11 mouse cellular contexts compared by ENCODE assay signal in genomic region chr2:25303931-25304656, GRCm38 (mm10). TPM values are rescaled to one million over a fixed set of nuclear protein-coding genes. Genes with fewer than 3 reads are reported as not detected.
DNase-seq lines count a peak whose midpoint lies in the region; ATAC-seq and TF ChIP-seq lines count a peak whose summit lies in the region.
"Had no signal": no experiment of that assay in that cellular context is flagged by ENCODE, and none has a peak within 500 bp of the region (broad histone marks: within the 10 kb centered on the region; RNA-seq: fewer than 3 reads in every experiment).

No protein-coding gene starts in this region.

- no peaks in the 10 kb centered on the region for H3K9me3 ChIP-seq in heart, embryonic 11.5 days (replicated peaks; ENCODE audit: control insufficient read depth, low read length)
- no peaks in the 10 kb centered on the region for H3K9me3 ChIP-seq in forebrain, postnatal 0 days (ENCODE audit: low read length)
- H3K9me3 ChIP-seq in midbrain, embryonic 11.5 days (ENCODE audit: control insufficient read depth, low read length): no peaks in the 10 kb centered on the region

- no peak for TF ChIP-seq EP300 in heart, adult 2 months (IDR thresholded peaks at IDR 0.05; ENCODE audit: insufficient read depth, low read depth, low read length)

- intact Hi-C loops in heart, adult 2 months (cut with DNase I): no loop called here

- no peak for TF ChIP-seq CTCF in heart, adult 2 months (IDR thresholded peaks at IDR 0.05)
- no peak for TF ChIP-seq CTCF in forebrain, postnatal 0 days (IDR thresholded peaks at IDR 0.05; ENCODE audit: low read depth)

- no peak for TF ChIP-seq POLR2A in heart, adult 2 months (IDR thresholded peaks at IDR 0.05; ENCODE audit: insufficient read depth, low read depth, low read length)

- H3K9ac ChIP-seq in heart, embryonic 11.5 days (ENCODE audit: low read depth, low read length): no peak overlapping the region
- H3K9ac ChIP-seq in heart, adult 2 months (ENCODE audit: low read depth, low read length): no peak overlapping the region
- H3K9ac ChIP-seq in forebrain, postnatal 0 days: 0 out of 2 replicates have a peak overlapping the region, but pooled peaks have one; percentile 22
- H3K9ac ChIP-seq in midbrain, embryonic 11.5 days (ENCODE audit: low read length): no peak overlapping the region

- no peak overlapping the region for H3K27ac ChIP-seq in heart, embryonic 11.5 days (ENCODE audit: low read depth, low read length)
- no peak overlapping the region for H3K27ac ChIP-seq in heart, adult 2 months
- H3K27ac ChIP-seq in forebrain, postnatal 0 days (ENCODE audit: low read depth, low read length): no peak overlapping the region
- no peak overlapping the region for H3K27ac ChIP-seq in midbrain, embryonic 11.5 days (ENCODE audit: low read depth, low read length)

- 72% methylated on average over 7 of the region's 7 CpGs for WGBS in heart, embryonic 11.5 days (ENCODE audit: insufficient replicate concordance)
- 64% methylated on average over 7 of the region's 7 CpGs for WGBS in heart, adult 2 months
- 57% methylated on average over 7 of the region's 7 CpGs for WGBS in forebrain, postnatal 0 days
- 72% methylated on average over 7 of the region's 7 CpGs for WGBS in midbrain, embryonic 11.5 days

- no peaks in the 10 kb centered on the region for H3K36me3 ChIP-seq in heart, embryonic 11.5 days (ENCODE audit: control insufficient read depth, insufficient read depth, low read length)
- H3K36me3 ChIP-seq in heart, adult 2 months (ENCODE audit: control insufficient read depth, insufficient read depth, low read length): no peaks in the 10 kb centered on the region
- peaks cover 37% of the 10 kb centered on the region for H3K36me3 ChIP-seq in forebrain, postnatal 0 days (ENCODE audit: insufficient read depth)
- no peaks in the 10 kb centered on the region for H3K36me3 ChIP-seq in midbrain, embryonic 11.5 days (ENCODE audit: control insufficient read depth, insufficient read depth, low read length)

- ATAC-seq in heart, embryonic 11.5 days (replicated peaks; ENCODE audit: insufficient number of reproducible peaks, low FRiP score, low TSS enrichment): no peak
- peak; percentile 26; the same call in 1 of the 2 replicates for ATAC-seq in forebrain, postnatal 0 days
- no peak for ATAC-seq in midbrain, embryonic 11.5 days (ENCODE audit: low FRiP score)
- no peak for ATAC-seq in inflammation-experienced regulatory T-cells, adult 6 months

- no peak for DNase-seq in heart, adult 2 months
- DNase-seq in cerebellum, adult 18-20 months: peak; percentile 74 to 83
- DNase-seq in forebrain, postnatal 0 days: no peak
- peak; percentile 87 for DNase-seq in midbrain, embryonic 11.5 days (ENCODE audit: low spot score, missing footprints)
- DNase-seq in urinary bladder, adult 2 months (ENCODE audit: low spot score): no peak
- no peak for DNase-seq in gastrocnemius, postnatal 4 days (ENCODE audit: low spot score in 2 of 2)

- H3K27me3 ChIP-seq in heart, embryonic 11.5 days (ENCODE audit: control insufficient read depth, insufficient read depth, low read length): peaks cover 60% of the 10 kb centered on the region
- peaks cover 8% of the 10 kb centered on the region for H3K27me3 ChIP-seq in heart, adult 2 months (ENCODE audit: control insufficient read depth, insufficient read depth, low read length)
- no peaks in the 10 kb centered on the region; the same call in 1 of the 2 replicates for H3K27me3 ChIP-seq in forebrain, postnatal 0 days (ENCODE audit: insufficient read depth, low read length)
- H3K27me3 ChIP-seq in midbrain, embryonic 11.5 days (ENCODE audit: control insufficient read depth, insufficient read depth, low read length): peaks cover 8% of the 10 kb centered on the region

- no peaks in the 10 kb centered on the region for H3K4me1 ChIP-seq in heart, embryonic 11.5 days (ENCODE audit: control insufficient read depth, insufficient read depth, low read length)
- H3K4me1 ChIP-seq in heart, adult 2 months (ENCODE audit: control insufficient read depth, insufficient read depth, low read length): no peaks in the 10 kb centered on the region
- peaks cover 3% of the 10 kb centered on the region; the same call in 1 of the 2 replicates for H3K4me1 ChIP-seq in forebrain, postnatal 0 days (ENCODE audit: insufficient read depth)
- H3K4me1 ChIP-seq in midbrain, embryonic 11.5 days (ENCODE audit: control insufficient read depth, insufficient read depth, low read length): no peaks in the 10 kb centered on the region

- H3K4me2 ChIP-seq in heart, embryonic 11.5 days: peak overlapping the region; percentile 76; the same call in 1 of the 2 replicates
- H3K4me2 ChIP-seq in forebrain, postnatal 0 days (ENCODE audit: low read depth): peak overlapping the region; percentile 68
- peak overlapping the region; percentile 78 for H3K4me2 ChIP-seq in midbrain, embryonic 11.5 days

- H3K79me2 ChIP-seq in heart, adult 2 months (replicated peaks; ENCODE audit: control insufficient read depth, insufficient read depth, low read length): no peaks in the 10 kb centered on the region

- no peak overlapping the region for H3K4me3 ChIP-seq in heart, embryonic 11.5 days (ENCODE audit: low read depth, low read length)
- no peak overlapping the region for H3K4me3 ChIP-seq in heart, adult 2 months
- peak overlapping the region; percentile 40; the same call in 1 of the 2 replicates for H3K4me3 ChIP-seq in forebrain, postnatal 0 days (ENCODE audit: low read depth, low read length)
- H3K4me3 ChIP-seq in midbrain, embryonic 11.5 days (ENCODE audit: low read depth, low read length): peak overlapping the region; percentile 42; the same call in 1 of the 2 replicates

RNA-seq across cellular contexts. Expression of gene Lrrc26, which starts 14.4 kb away (rescaled TPM):
- not detected in 2 replicates for polyA plus RNA-seq in heart, embryonic 11.5 days (2014; fragmentation: Nextera tagmentation; extraction: Ambion mirVana)
- not detected for total RNA-seq in heart, adult 2 months (2021)
- 2.9 TPM in 1 of 2 replicates, not detected in the other for polyA plus RNA-seq in heart, adult 2 months (2012; rRNA removed)
- not detected in 2 replicates for total RNA-seq in forebrain, postnatal 0 days (2014; rRNA removed)
- polyA plus RNA-seq in forebrain, postnatal 0 days (2015; fragmentation: Nextera tagmentation; extraction: Ambion mirVana): 0.15 TPM in 1 of 2 replicates, not detected in the other
- polyA plus RNA-seq in midbrain, embryonic 11.5 days (2014; fragmentation: Nextera tagmentation; extraction: Ambion mirVana): not detected in 2 replicates
- 7.0 and 8.2 TPM in 2 replicates for polyA plus RNA-seq in urinary bladder, adult 2 months (2012; rRNA removed)
- not detected for polyA plus RNA-seq in inflammation-experienced regulatory T-cells, adult 6 months (2017; shearing (Covaris generic))
- not detected for total RNA-seq in gastrocnemius, postnatal 4 days (2021)
- total RNA-seq: adrenal gland, adult 18-20 months had no signal
- polyA plus RNA-seq: C2C12 had no signal

RNA-seq across cellular contexts. Expression of gene Grin1, which starts 14.9 kb away (rescaled TPM):
- 0.96 and 1.1 TPM in 2 replicates for polyA plus RNA-seq in heart, embryonic 11.5 days (2014; fragmentation: Nextera tagmentation; extraction: Ambion mirVana)
- total RNA-seq in heart, adult 2 months (2021): not detected
- 0.18 and 0.41 TPM in 2 replicates for polyA plus RNA-seq in heart, adult 2 months (2012; rRNA removed)
- total RNA-seq in forebrain, postnatal 0 days (2014; rRNA removed): 77.3 and 88.5 TPM in 2 replicates
- polyA plus RNA-seq in forebrain, postnatal 0 days (2015; fragmentation: Nextera tagmentation; extraction: Ambion mirVana): 46.9 and 58.2 TPM in 2 replicates
- polyA plus RNA-seq in midbrain, embryonic 11.5 days (2014; fragmentation: Nextera tagmentation; extraction: Ambion mirVana): 2.4 and 2.6 TPM in 2 replicates
- 1.1 TPM in 2 replicates for polyA plus RNA-seq in urinary bladder, adult 2 months (2012; rRNA removed)
- not detected for polyA plus RNA-seq in inflammation-experienced regulatory T-cells, adult 6 months (2017; shearing (Covaris generic))
- under 1 TPM; 0.17 to 0.26 TPM for total RNA-seq in gastrocnemius, postnatal 4 days (2021)
- total RNA-seq: heart, adult 18-20 months had no signal

RNA-seq across cellular contexts. Expression of gene Tmem210, which starts 16.1 kb away (rescaled TPM):
- polyA plus RNA-seq in heart, embryonic 11.5 days (2014; fragmentation: Nextera tagmentation; extraction: Ambion mirVana): not detected in 2 replicates
- not detected for total RNA-seq in heart, adult 2 months (2021)
- polyA plus RNA-seq in heart, adult 2 months (2012; rRNA removed): 0.27 and 0.44 TPM in 2 replicates
- total RNA-seq in forebrain, postnatal 0 days (2014; rRNA removed): not detected in 2 replicates
- not detected in 2 replicates for polyA plus RNA-seq in forebrain, postnatal 0 days (2015; fragmentation: Nextera tagmentation; extraction: Ambion mirVana)
- not detected in 2 replicates for polyA plus RNA-seq in midbrain, embryonic 11.5 days (2014; fragmentation: Nextera tagmentation; extraction: Ambion mirVana)
- not detected in 2 replicates for polyA plus RNA-seq in urinary bladder, adult 2 months (2012; rRNA removed)
- not detected for polyA plus RNA-seq in inflammation-experienced regulatory T-cells, adult 6 months (2017; shearing (Covaris generic))
- not detected for total RNA-seq in gastrocnemius, postnatal 4 days (2021)
- total RNA-seq: adrenal gland, adult 18-20 months; heart, adult 18-20 months had no signal
- polyA plus RNA-seq: C2C12 had no signal

RNA-seq across cellular contexts. Expression of gene Man1b1, which starts 28.0 kb away (rescaled TPM):
- polyA plus RNA-seq in heart, embryonic 11.5 days (2014; fragmentation: Nextera tagmentation; extraction: Ambion mirVana): 47.9 and 68.4 TPM in 2 replicates
- 10 to 100 TPM; 21.6 to 22.5 TPM for total RNA-seq in heart, adult 2 months (2021)
- 8.2 and 9.9 TPM in 2 replicates for polyA plus RNA-seq in heart, adult 2 months (2012; rRNA removed)
- total RNA-seq in forebrain, postnatal 0 days (2014; rRNA removed): 54.0 and 66.1 TPM in 2 replicates
- 35.5 and 43.8 TPM in 2 replicates for polyA plus RNA-seq in forebrain, postnatal 0 days (2015; fragmentation: Nextera tagmentation; extraction: Ambion mirVana)
- 87.2 and 88.1 TPM in 2 replicates for polyA plus RNA-seq in midbrain, embryonic 11.5 days (2014; fragmentation: Nextera tagmentation; extraction: Ambion mirVana)
- polyA plus RNA-seq in urinary bladder, adult 2 months (2012; rRNA removed): 15.2 and 22.8 TPM in 2 replicates
- 10 to 100 TPM; 21.2 to 24.3 (median 23.1) TPM for polyA plus RNA-seq in inflammation-experienced regulatory T-cells, adult 6 months (2017; shearing (Covaris generic))
- 10 to 100 TPM; 36.5 to 40.2 TPM for total RNA-seq in gastrocnemius, postnatal 4 days (2021)

RNA-seq across cellular contexts. Expression of gene Anapc2, which starts 31.8 kb away (rescaled TPM):
- 73.0 and 76.1 TPM in 2 replicates for polyA plus RNA-seq in heart, embryonic 11.5 days (2014; fragmentation: Nextera tagmentation; extraction: Ambion mirVana)
- 10 to 100 TPM; 36.0 to 36.3 TPM for total RNA-seq in heart, adult 2 months (2021)
- polyA plus RNA-seq in heart, adult 2 months (2012; rRNA removed): 57.2 and 68.2 TPM in 2 replicates
- total RNA-seq in forebrain, postnatal 0 days (2014; rRNA removed): 30.2 and 37.9 TPM in 2 replicates
- 90.7 and 108 TPM in 2 replicates for polyA plus RNA-seq in forebrain, postnatal 0 days (2015; fragmentation: Nextera tagmentation; extraction: Ambion mirVana)
- polyA plus RNA-seq in midbrain, embryonic 11.5 days (2014; fragmentation: Nextera tagmentation; extraction: Ambion mirVana): 105 and 117 TPM in 2 replicates
- 84.5 and 88.3 TPM in 2 replicates for polyA plus RNA-seq in urinary bladder, adult 2 months (2012; rRNA removed)
- polyA plus RNA-seq in inflammation-experienced regulatory T-cells, adult 6 months (2017; shearing (Covaris generic)): 10 to 100 TPM; 29.3 to 44.6 (median 39.2) TPM
- 10 to 100 TPM; 64.9 to 69.0 TPM for total RNA-seq in gastrocnemius, postnatal 4 days (2021)

Comparison
In these comparisons a context has a peak if more than half of its experiments do, and no peak if none do; other contexts are left out.
1. H3K4me3 ChIP-seq: peak in forebrain, postnatal 0 days (single experiment) and midbrain, embryonic 11.5 days (single experiment); none in heart, embryonic 11.5 days (single experiment) and heart, adult 2 months (single experiment).
2. DNase-seq: peak in cerebellum, adult 18-20 months (2 of 2) and midbrain, embryonic 11.5 days (single experiment); none in heart, adult 2 months (0 of 2), forebrain, postnatal 0 days (single experiment), urinary bladder, adult 2 months (single experiment) and gastrocnemius, postnatal 4 days (0 of 2).
3. RNA of gene Grin1, which starts 14.9 kb away (polyA plus RNA-seq): 46.9 to 58.2 TPM in forebrain, postnatal 0 days; 2.4 to 2.6 TPM in midbrain, embryonic 11.5 days, 1.1 TPM in urinary bladder, adult 2 months, 0.96 to 1.1 TPM in heart, embryonic 11.5 days, 0.18 to 0.41 TPM in heart, adult 2 months and not detected in inflammation-experienced regulatory T-cells, adult 6 months; every median in the first group is over 10 times any median in the second.
4. Peak in every context shown above with its lines, with median percentiles within 50 percentile points of each other: H3K4me2 ChIP-seq.